In genomic region chr9:14717689-14718331, GRCm38 (mm10) we compare ENCODE assay signal across 8 mouse cellular contexts. TPM values are rescaled to one million over a fixed set of nuclear protein-coding genes. Genes with fewer than 3 reads are reported as not detected.
A peak's percentile ranks its signal among the peaks of the same experiment; 100 is the strongest.
DNase-seq lines count a peak whose midpoint lies in the region; ATAC-seq and TF ChIP-seq lines count a peak whose summit lies in the region.
"Had no signal": no experiment of that assay in that cellular context is flagged by ENCODE, and none has a peak within 500 bp of the region (broad histone marks: within the 10 kb centered on the region; RNA-seq: fewer than 3 reads in every experiment).

No protein-coding gene starts in this region.

- H3K9me3 ChIP-seq in liver, embryonic 12.5 days (replicated peaks): no peaks in the 10 kb centered on the region
- no peaks in the 10 kb centered on the region for H3K9me3 ChIP-seq in kidney, postnatal 0 days (replicated peaks; ENCODE audit: low read length)
- H3K9me3 ChIP-seq: limb, embryonic 15.5 days had no signal

- H3K4me1 ChIP-seq in liver, adult 2 months (ENCODE audit: control insufficient read depth, insufficient read depth, low read length): no peaks in the 10 kb centered on the region; the same call in 1 of the 2 replicates
- H3K4me1 ChIP-seq in liver, embryonic 12.5 days: no peaks in the 10 kb centered on the region
- H3K4me1 ChIP-seq in kidney, postnatal 0 days (replicated peaks; ENCODE audit: insufficient read depth, low read length): no peaks in the 10 kb centered on the region
- H3K4me1 ChIP-seq: limb, embryonic 15.5 days had no signal

- no peak overlapping the region for H3K4me2 ChIP-seq in liver, embryonic 12.5 days
- H3K4me2 ChIP-seq in kidney, postnatal 0 days (ENCODE audit: low read length): 0 out of 2 replicates have a peak overlapping the region, but pooled peaks have one; percentile 3
- H3K4me2 ChIP-seq: limb, embryonic 15.5 days had no signal

- no peak for TF ChIP-seq CTCF in liver, adult 2 months (IDR thresholded peaks at IDR 0.05; ENCODE audit: low read depth, low read length)
- TF ChIP-seq CTCF in kidney, postnatal 0 days (IDR thresholded peaks at IDR 0.05; ENCODE audit: low read depth): no peak

- peak overlapping the region; percentile 43 for H3K4me3 ChIP-seq in liver, adult 2 months (ENCODE audit: insufficient read depth, low read depth, low read length)
- H3K4me3 ChIP-seq in liver, embryonic 12.5 days: no peak overlapping the region
- no peak overlapping the region for H3K4me3 ChIP-seq in kidney, postnatal 0 days (replicated peaks; ENCODE audit: low read depth, low read length)
- H3K4me3 ChIP-seq: limb, embryonic 15.5 days had no signal

- no peaks in the 10 kb centered on the region for H3K79me2 ChIP-seq in liver, adult 2 months (ENCODE audit: control insufficient read depth, insufficient read depth, low read length)

- ATAC-seq in liver, embryonic 12.5 days: no peak
- no peak for ATAC-seq in kidney, postnatal 0 days (replicated peaks; ENCODE audit: low FRiP score, low read depth)
- 0 out of 2 replicates have a peak, but pooled peaks have one; percentile 16 for ATAC-seq in monocyte, adult 5-6 weeks (replicated peaks; ENCODE audit: insufficient number of reproducible peaks, low FRiP score, low TSS enrichment, poor library complexity, severe bottlenecking)

- 58% methylated on average over 14 of the region's 14 CpGs for WGBS in liver, adult 2 months
- 35% methylated on average over 14 of the region's 14 CpGs for WGBS in liver, embryonic 12.5 days (ENCODE audit: insufficient replicate concordance)
- 46% methylated on average over 14 of the region's 14 CpGs for WGBS in kidney, postnatal 0 days

- DNase-seq in liver, adult 2 months (ENCODE audit: extremely low read depth, low read depth, low spot score): peak; percentile 16
- DNase-seq in heart, adult 8-10 months (ENCODE audit: low spot score): peak; percentile 40
- peak; percentile 44 for DNase-seq in kidney, postnatal 0 days (ENCODE audit: low spot score)
- DNase-seq in layer of hippocampus, postnatal 14 days (ENCODE audit: low spot score in 2 of 2): no peak
- DNase-seq in layer of hippocampus, adult 9-11 months: no peak

- no peaks in the 10 kb centered on the region for H3K27me3 ChIP-seq in liver, adult 2 months (ENCODE audit: control insufficient read depth, insufficient read depth, low read length)
- H3K27me3 ChIP-seq in liver, embryonic 12.5 days (replicated peaks): peaks cover 2% of the 10 kb centered on the region; the same call in 1 of the 2 replicates
- no peaks in the 10 kb centered on the region for H3K27me3 ChIP-seq in kidney, postnatal 0 days (ENCODE audit: insufficient read depth, low read length)
- H3K27me3 ChIP-seq: limb, embryonic 15.5 days had no signal

- TF ChIP-seq POLR2A in liver, adult 2 months (IDR thresholded peaks at IDR 0.05; ENCODE audit: extremely low read depth, insufficient read depth, low read length): no peak

- no peak overlapping the region for H3K27ac ChIP-seq in liver, adult 2 months (replicated peaks; ENCODE audit: insufficient read depth, low read depth, low read length)
- no peak overlapping the region for H3K27ac ChIP-seq in liver, embryonic 12.5 days
- H3K27ac ChIP-seq in kidney, postnatal 0 days: no peak overlapping the region
- H3K27ac ChIP-seq: limb, embryonic 15.5 days had no signal

- no peak overlapping the region for H3K9ac ChIP-seq in liver, adult 2 months (ENCODE audit: low read depth, low read length)
- no peak overlapping the region for H3K9ac ChIP-seq in liver, embryonic 12.5 days
- H3K9ac ChIP-seq in kidney, postnatal 0 days (ENCODE audit: low read depth, low read length): no peak overlapping the region
- H3K9ac ChIP-seq: limb, embryonic 15.5 days had no signal

- no peaks in the 10 kb centered on the region for H3K36me3 ChIP-seq in liver, adult 2 months (ENCODE audit: control insufficient read depth, insufficient read depth, low read length)
- no peaks in the 10 kb centered on the region for H3K36me3 ChIP-seq in liver, embryonic 12.5 days
- H3K36me3 ChIP-seq in kidney, postnatal 0 days (ENCODE audit: insufficient read depth, low read length): no peaks in the 10 kb centered on the region
- H3K36me3 ChIP-seq: limb, embryonic 15.5 days had no signal

RNA-seq across cellular contexts. Expression of gene Piwil4, which starts 22.7 kb away (rescaled TPM):
- total RNA-seq in liver, adult 2 months (2014; rRNA removed): not detected in 2 replicates
- not detected in 2 replicates for polyA plus RNA-seq in liver, adult 2 months (2012; rRNA removed)
- polyA plus RNA-seq in liver, embryonic 12.5 days (2016; fragmentation: Nextera tagmentation; extraction: Ambion mirVana): 0.06 and 0.11 TPM in 2 replicates
- not detected for total RNA-seq in heart, adult 8-10 months (2022)
- polyA plus RNA-seq in kidney, postnatal 0 days (2015; fragmentation: Nextera tagmentation; extraction: Ambion mirVana): 0.08 and 0.11 TPM in 2 replicates
- not detected in 3 replicates for total RNA-seq in monocyte, adult 5-6 weeks (2017)
- under 1 TPM in 1 of 2 experiments, not detected in 1; 0.14 TPM for total RNA-seq in layer of hippocampus, postnatal 14 days (2021)

RNA-seq across cellular contexts. Expression of gene Fut4, which starts 34.4 kb away (rescaled TPM):
- 0.07 and 0.18 TPM in 2 replicates for total RNA-seq in liver, adult 2 months (2014; rRNA removed)
- polyA plus RNA-seq in liver, adult 2 months (2012; rRNA removed): 0.05 and 0.17 TPM in 2 replicates
- polyA plus RNA-seq in liver, embryonic 12.5 days (2016; fragmentation: Nextera tagmentation; extraction: Ambion mirVana): 0.72 and 1.1 TPM in 2 replicates
- total RNA-seq in heart, adult 8-10 months (2022): under 1 TPM; 0.33 to 0.63 (median 0.39) TPM
- polyA plus RNA-seq in kidney, postnatal 0 days (2015; fragmentation: Nextera tagmentation; extraction: Ambion mirVana): 2.9 and 3.2 TPM in 2 replicates
- 12.1 to 18.8 TPM (median 17.1 TPM) in 3 replicates for total RNA-seq in monocyte, adult 5-6 weeks (2017)
- under 1 TPM; 0.12 to 0.23 TPM for total RNA-seq in layer of hippocampus, postnatal 14 days (2021)

RNA-seq across cellular contexts. Expression of gene 1700012B09Rik, which starts 53.0 kb away (rescaled TPM):
- not detected in 2 replicates for total RNA-seq in liver, adult 2 months (2014; rRNA removed)
- not detected in 2 replicates for polyA plus RNA-seq in liver, adult 2 months (2012; rRNA removed)
- not detected in 2 replicates for polyA plus RNA-seq in liver, embryonic 12.5 days (2016; fragmentation: Nextera tagmentation; extraction: Ambion mirVana)
- total RNA-seq in heart, adult 8-10 months (2022): not detected
- polyA plus RNA-seq in kidney, postnatal 0 days (2015; fragmentation: Nextera tagmentation; extraction: Ambion mirVana): not detected in 2 replicates
- not detected in 3 replicates for total RNA-seq in monocyte, adult 5-6 weeks (2017)
- total RNA-seq in layer of hippocampus, postnatal 14 days (2021): 1 to 10 TPM in 1 of 2 experiments, not detected in 1; 1.2 TPM
- polyA plus RNA-seq: limb, embryonic 15.5 days had no signal

Comparison
In these comparisons a context has a peak if more than half of its experiments do, and no peak if none do; other contexts are left out.
1. DNase-seq: peak in liver, adult 2 months (single experiment), heart, adult 8-10 months (single experiment) and kidney, postnatal 0 days (single experiment); none in layer of hippocampus, postnatal 14 days (0 of 2) and layer of hippocampus, adult 9-11 months (single experiment).